Mouse (Mus musculus) neural tube, embryonic 15.5 days (tissue): ENCODE measurements around the gene Gm6370. TPM values are rescaled to one million over a fixed set of nuclear protein-coding genes. Genes with fewer than 3 reads are reported as not detected.
"Not testable (repeated sequence)": the region's sequence is repeated elsewhere in the genome, so short reads cannot be mapped to it uniquely, and the experiment has no call there.

Experiments used
- ATAC-seq: fragments of 200-750 bp; cut with Nextera tagmentation; 2 replicates; pipeline ENCODE4 v1.8.0; 2017; ENCODE audit warnings: mild to moderate bottlenecking, moderate TSS enrichment, moderate library complexity; ENCODE audit not compliant: low FRiP score
- H3K27ac ChIP-seq: fragments of 300-500 bp; sonication (generic); replicated peaks from 2 replicates; pipeline ENCODE4 v1.5.1; 2015; ENCODE audit warnings: mild to moderate bottlenecking, inconsistent platforms
- H3K27me3 ChIP-seq: fragments of 300-500 bp; sonication (generic); replicated peaks from 2 replicates; pipeline ENCODE4 v1.6.1; 2015; ENCODE audit warnings: inconsistent platforms
- H3K36me3 ChIP-seq: fragments of 300-500 bp; sonication (generic); 2 replicates; pipeline ENCODE4 v1.6.1; 2015; ENCODE audit warnings: inconsistent platforms
- H3K4me1 ChIP-seq: fragments of 300-500 bp; sonication (generic); 2 replicates; pipeline ENCODE4 v1.6.1; 2015; ENCODE audit warnings: inconsistent platforms
- H3K4me2 ChIP-seq: fragments of 300-500 bp; sonication (generic); 2 replicates; pipeline ENCODE4 v1.6.1; 2015; ENCODE audit warnings: inconsistent platforms, mild to moderate bottlenecking, moderate library complexity
- H3K4me3 ChIP-seq: fragments of 300-500 bp; sonication (generic); replicated peaks from 2 replicates; pipeline ENCODE4 v1.5.1; 2015; ENCODE audit warnings: mild to moderate bottlenecking, inconsistent platforms
- H3K9ac ChIP-seq: fragments of 300-500 bp; sonication (generic); replicated peaks from 2 replicates; pipeline ENCODE4 v1.6.1; 2015; ENCODE audit warnings: mild to moderate bottlenecking, inconsistent platforms
- H3K9me3 ChIP-seq: fragments of 300-500 bp; sonication (generic); replicated peaks from 2 replicates; pipeline ENCODE4 v1.6.1; 2016; ENCODE audit warnings: inconsistent platforms
- WGBS: fragments of 180-500 bp; shearing (Covaris S2); methylation state at CpG from one replicate; pipeline ENCODE4 v1.1.7; 2015; ENCODE audit warnings: mixed read lengths; 5-methylcytosine and 5-hydroxymethylcytosine counted together
- polyA plus RNA-seq: library from polyadenylated mRNA; unstranded; fragments of >200 nt; fragmentation: Nextera tagmentation; extraction: Ambion mirVana; gene quantifications from 2 replicates; pipeline ENCODE4 v1.2.1, GENCODE M21; 2015

The Gm6370 gene
- polyA plus RNA-seq, 1 experiment from 2014 or later = not detected

DNA sequence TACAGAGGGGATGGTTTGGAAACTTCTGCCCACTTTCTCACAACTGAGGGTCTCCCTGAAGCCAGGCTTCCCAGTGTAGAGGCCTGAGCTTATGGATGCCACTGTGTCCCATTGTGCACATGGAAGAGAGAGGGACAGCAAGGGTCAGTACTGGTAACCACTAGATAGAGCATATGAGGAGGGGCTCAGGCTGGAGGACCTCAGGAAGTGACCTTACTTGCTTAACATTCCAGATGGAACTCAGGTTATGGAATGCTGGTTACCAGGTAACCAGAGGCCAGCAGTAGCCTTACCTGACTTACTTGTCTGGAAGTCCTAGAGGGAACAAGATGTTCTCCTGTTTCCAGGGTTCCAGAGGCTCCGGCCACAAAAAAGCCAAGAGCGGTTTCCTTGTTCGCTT is 9.5 kb upstream of the Gm6370 start, which contains the start of gene Gm6408:
Gene Gm6408 (plus strand): TSS at position 301 of the 400 bp plus-strand sequence.
- H3K4me2 ChIP-seq, H3K4me3 ChIP-seq, H3K9me3 ChIP-seq, H3K27me3 ChIP-seq, H3K9ac ChIP-seq, ATAC-seq, H3K4me1 ChIP-seq, H3K27ac ChIP-seq, H3K36me3 ChIP-seq: not testable (repeated sequence)
- WGBS = 96% methylated on average over 3 of the region's 3 CpGs

DNA sequence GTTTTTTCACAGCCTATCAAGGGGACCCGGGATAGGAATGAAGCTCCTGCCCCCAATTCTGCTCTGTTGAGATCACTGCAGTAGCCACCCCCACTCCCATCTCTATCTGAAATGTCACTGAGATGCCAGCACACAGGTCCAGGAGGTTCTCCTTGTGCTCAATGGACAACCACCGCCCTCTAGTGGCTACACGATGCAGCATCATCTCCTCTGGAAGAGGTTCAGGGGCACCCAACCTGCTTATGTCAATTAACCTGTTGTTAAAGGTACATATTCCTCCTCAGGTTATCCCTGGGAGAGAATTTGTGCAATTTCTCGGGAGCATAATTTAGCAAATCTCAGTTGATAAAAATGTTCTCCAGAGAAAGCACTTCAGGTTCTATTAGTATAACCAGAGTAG is 2.2 kb upstream of the Gm6370 start:
- not testable (repeated sequence) for H3K27ac ChIP-seq, H3K4me3 ChIP-seq, H3K4me2 ChIP-seq, H3K36me3 ChIP-seq, H3K9me3 ChIP-seq, H3K27me3 ChIP-seq, H3K9ac ChIP-seq, H3K4me1 ChIP-seq, ATAC-seq
- WGBS = 10% methylated on average over 3 of the region's 4 CpGs

DNA sequence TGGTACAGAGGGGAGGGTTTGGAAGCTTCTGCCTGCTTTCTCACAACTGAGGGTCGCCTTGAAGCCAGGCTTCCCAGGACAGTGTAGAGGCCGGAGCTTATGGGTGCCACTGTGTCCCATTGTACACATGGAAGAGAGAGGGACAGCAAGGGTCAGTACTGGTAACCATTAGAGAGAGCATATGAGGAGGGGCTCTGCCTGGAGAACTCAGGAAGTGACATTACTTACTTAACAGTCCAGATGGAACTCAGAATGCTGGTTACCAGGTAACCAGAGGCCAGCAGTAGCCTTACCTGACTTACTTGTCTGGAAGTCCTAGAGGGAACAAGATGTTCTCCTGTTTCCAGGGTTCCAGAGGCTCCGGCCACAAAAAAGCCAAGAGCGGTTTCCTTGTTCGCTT is 10.9 kb downstream of the Gm6370 start, which contains the start of gene 4930449I24Rik:
Gene 4930449I24Rik (plus strand): TSS at position 301 of the 400 bp plus-strand sequence.
- no CpG with 5 or more reads among the region's 5 CpGs for WGBS
- H3K27ac ChIP-seq, ATAC-seq, H3K9me3 ChIP-seq, H3K9ac ChIP-seq, H3K4me2 ChIP-seq, H3K4me1 ChIP-seq, H3K4me3 ChIP-seq, H3K27me3 ChIP-seq, H3K36me3 ChIP-seq: not testable (repeated sequence)

DNA sequence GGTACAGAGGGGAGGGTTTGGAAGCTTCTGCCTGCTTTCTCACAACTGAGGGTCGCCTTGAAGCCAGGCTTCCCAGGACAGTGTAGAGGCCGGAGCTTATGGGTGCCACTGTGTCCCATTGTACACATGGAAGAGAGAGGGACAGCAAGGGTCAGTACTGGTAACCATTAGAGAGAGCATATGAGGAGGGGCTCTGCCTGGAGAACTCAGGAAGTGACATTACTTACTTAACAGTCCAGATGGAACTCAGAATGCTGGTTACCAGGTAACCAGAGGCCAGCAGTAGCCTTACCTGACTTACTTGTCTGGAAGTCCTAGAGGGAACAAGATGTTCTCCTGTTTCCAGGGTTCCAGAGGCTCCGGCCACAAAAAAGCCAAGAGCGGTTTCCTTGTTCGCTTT is 22.7 kb downstream of the Gm6370 start, which contains the start of gene Gm3402:
Gene Gm3402 (plus strand): TSS at position 301 of the 400 bp plus-strand sequence.
- not testable (repeated sequence) for H3K36me3 ChIP-seq, H3K27me3 ChIP-seq, H3K27ac ChIP-seq, H3K4me1 ChIP-seq, H3K9ac ChIP-seq, H3K4me2 ChIP-seq, H3K4me3 ChIP-seq, H3K9me3 ChIP-seq, ATAC-seq
- WGBS = 100% methylated on average over 1 of the region's 5 CpGs

DNA sequence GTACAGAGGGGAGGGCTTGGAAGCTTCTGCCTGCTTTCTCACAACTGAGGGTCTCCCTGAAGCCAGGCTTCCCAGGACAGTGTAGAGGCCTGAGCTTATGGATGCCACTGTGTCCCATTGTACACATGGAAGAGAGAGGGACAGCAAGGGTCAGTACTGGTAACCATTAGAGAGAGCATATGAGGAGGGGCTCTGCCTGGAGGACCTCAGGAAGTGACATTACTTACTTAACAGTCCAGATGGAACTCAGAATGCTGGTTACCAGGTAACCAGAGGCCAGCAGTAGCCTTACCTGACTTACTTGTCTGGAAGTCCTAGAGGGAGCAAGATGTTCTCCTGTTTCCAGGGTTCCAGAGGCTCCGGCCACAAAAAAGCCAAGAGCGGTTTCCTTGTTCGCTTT is 34.3 kb downstream of the Gm6370 start, which contains the start of gene Gm3404:
Gene Gm3404 (plus strand): TSS at position 301 of the 400 bp plus-strand sequence.
- H3K36me3 ChIP-seq, ATAC-seq, H3K9me3 ChIP-seq, H3K9ac ChIP-seq, H3K4me2 ChIP-seq, H3K4me3 ChIP-seq, H3K27me3 ChIP-seq, H3K27ac ChIP-seq, H3K4me1 ChIP-seq: not testable (repeated sequence)
- 95% methylated on average over 3 of the region's 3 CpGs for WGBS

DNA sequence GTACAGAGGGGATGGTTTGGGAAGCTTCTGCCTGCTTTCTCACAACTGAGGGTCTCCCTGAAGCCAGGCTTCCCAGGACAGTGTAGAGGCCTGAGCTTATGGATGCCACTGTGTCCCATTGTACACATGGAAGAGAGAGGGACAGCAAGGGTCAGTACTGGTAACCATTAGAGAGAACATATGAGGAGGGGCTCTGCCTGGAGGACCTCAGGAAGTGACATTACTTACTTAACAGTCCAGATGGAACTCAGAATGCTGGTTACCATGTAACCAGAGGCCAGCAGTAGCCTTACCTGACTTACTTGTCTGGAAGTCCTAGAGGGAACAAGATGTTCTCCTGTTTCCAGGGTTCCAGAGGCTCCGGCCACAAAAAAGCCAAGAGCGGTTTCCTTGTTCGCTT is 46.2 kb downstream of the Gm6370 start, which contains the start of gene Gm3409:
Gene Gm3409 (plus strand): TSS at position 301 of the 400 bp plus-strand sequence.
- H3K9ac ChIP-seq, H3K27ac ChIP-seq, H3K4me1 ChIP-seq, H3K4me3 ChIP-seq, H3K4me2 ChIP-seq, H3K36me3 ChIP-seq, H3K9me3 ChIP-seq, H3K27me3 ChIP-seq, ATAC-seq: not testable (repeated sequence)
- WGBS = no CpG with 5 or more reads among the region's 3 CpGs

Other genes starting within 250 kb of the Gm6370 start
- 19.4 and 22.2 TPM in 2 replicates for gene Wasf3, start 106.4 kb upstream of the Gm6370 start, polyA plus RNA-seq
- gene Gm6408, start 9.4 kb upstream of the Gm6370 start, polyA plus RNA-seq = not detected in 2 replicates
- not detected in 2 replicates for gene 4930449I24Rik, start 11.0 kb downstream of the Gm6370 start, polyA plus RNA-seq
- gene Gm3402, start 22.8 kb downstream of the Gm6370 start, polyA plus RNA-seq = not detected in 2 replicates
- gene Gm3404, start 34.4 kb downstream of the Gm6370 start, polyA plus RNA-seq = not detected in 2 replicates
- gene Gm3409, start 46.3 kb downstream of the Gm6370 start, polyA plus RNA-seq = not detected in 2 replicates
- gene Gm3415, start 64.8 kb downstream of the Gm6370 start, polyA plus RNA-seq = not detected in 2 replicates
- gene Gpr12, start 93.9 kb downstream of the Gm6370 start, polyA plus RNA-seq = 23.8 and 27.5 TPM in 2 replicates